Mouse (Mus musculus): ENCODE data around the gene Rasl10a. TPM values are rescaled to one million over a fixed set of nuclear protein-coding genes. Genes with fewer than 3 reads are reported as not detected.

The Rasl10a gene
- total RNA-seq (2021): 1 to 10 TPM; 1.9 to 2.8 TPM
- long read RNA-seq, experiment 1: 0 reads
- long read RNA-seq, experiment 2, partial matches to known transcripts: 3 of 4 reads
- long read RNA-seq, experiment 2, other reads (novel, unspliced or antisense): 0 of 4 reads

GRCm38 (mm10) chr11:5057856-5058641 lies at the start of gene Rasl10a:
Rasl10a (plus strand) TSS chr11:5058128.
- DNase-seq (ENCODE audit: low spot score in 2 of 2): peak in 1 of 2 experiments; percentile 38

- DNase-seq (ENCODE audit: low spot score in 2 of 2): no peak
Measured at GRCm38 (mm10) chr11:5008867-5009266, 49.1 kb upstream of the Rasl10a start.

- DNase-seq (ENCODE audit: low spot score in 2 of 2): no peak
Measured at GRCm38 (mm10) chr11:5009354-5010074, 48.4 kb upstream of the Rasl10a start.

- DNase-seq (ENCODE audit: low spot score in 2 of 2): no peak
Measured at GRCm38 (mm10) chr11:5010205-5010604, 47.7 kb upstream of the Rasl10a start.

GRCm38 (mm10) chr11:5011480-5011879 lies 46.4 kb upstream of the Rasl10a start:
- DNase-seq (ENCODE audit: low spot score in 2 of 2): no peak

GRCm38 (mm10) chr11:5012213-5012715 lies 45.7 kb upstream of the Rasl10a start:
- no peak for DNase-seq (ENCODE audit: low spot score in 2 of 2)

- peak in 1 of 2 experiments; percentile 59 for DNase-seq (ENCODE audit: low spot score in 2 of 2)
Measured at GRCm38 (mm10) chr11:5015720-5016119, 42.2 kb upstream of the Rasl10a start.

GRCm38 (mm10) chr11:5016286-5016685 lies 41.6 kb upstream of the Rasl10a start:
- DNase-seq (ENCODE audit: low spot score in 2 of 2): no peak

- no peak for DNase-seq (ENCODE audit: low spot score in 2 of 2)
Measured at GRCm38 (mm10) chr11:5017506-5017905, 40.4 kb upstream of the Rasl10a start.

- no peak for DNase-seq (ENCODE audit: low spot score in 2 of 2)
Measured at GRCm38 (mm10) chr11:5025108-5025507, 32.8 kb upstream of the Rasl10a start.

GRCm38 (mm10) chr11:5028228-5028627 lies 29.7 kb upstream of the Rasl10a start:
- no peak for DNase-seq (ENCODE audit: low spot score in 2 of 2)

- DNase-seq (ENCODE audit: low spot score in 2 of 2): no peak
Measured at GRCm38 (mm10) chr11:5032706-5033105, 25.2 kb upstream of the Rasl10a start.

GRCm38 (mm10) chr11:5033136-5033535 lies 24.8 kb upstream of the Rasl10a start:
- no peak for DNase-seq (ENCODE audit: low spot score in 2 of 2)

GRCm38 (mm10) chr11:5035421-5035820 lies 22.5 kb upstream of the Rasl10a start:
- DNase-seq (ENCODE audit: low spot score in 2 of 2): no peak

- no peak for DNase-seq (ENCODE audit: low spot score in 2 of 2)
Measured at GRCm38 (mm10) chr11:5037146-5037854, 20.6 kb upstream of the Rasl10a start.

- no peak for DNase-seq (ENCODE audit: low spot score in 2 of 2)
Measured at GRCm38 (mm10) chr11:5040585-5040984, 17.3 kb upstream of the Rasl10a start.

- DNase-seq (ENCODE audit: low spot score in 2 of 2): no peak
Measured at GRCm38 (mm10) chr11:5041144-5041780, 16.7 kb upstream of the Rasl10a start.

- DNase-seq (ENCODE audit: low spot score in 2 of 2): no peak
Measured at GRCm38 (mm10) chr11:5042645-5043381, 15.1 kb upstream of the Rasl10a start.

GRCm38 (mm10) chr11:5046321-5046926 lies 11.5 kb upstream of the Rasl10a start:
- no peak for DNase-seq (ENCODE audit: low spot score in 2 of 2)

- no peak for DNase-seq (ENCODE audit: low spot score in 2 of 2)
Measured at GRCm38 (mm10) chr11:5051629-5052028, 6.3 kb upstream of the Rasl10a start.
